Mouse (Mus musculus) forebrain, embryonic 11.5 days (tissue): ENCODE measurements around the gene Wee2. TPM values are rescaled to one million over a fixed set of nuclear protein-coding genes. Genes with fewer than 3 reads are reported as not detected.

Source experiments
- ATAC-seq: fragments of 200-750 bp; cut with Nextera tagmentation; replicated peaks from 2 replicates; pipeline ENCODE4 v1.8.0; 2017; ENCODE audit warnings: moderate TSS enrichment; ENCODE audit not compliant: low FRiP score
- DNase-seq: peaks from one replicate; pipeline ENCODE4 v3.0.0-alpha.2; 2017; ENCODE audit warnings: low spot score
- H3K27ac ChIP-seq: fragments of 300-500 bp; sonication (generic); 2 replicates; pipeline ENCODE4 v1.5.1; 2014; ENCODE audit warnings: low read depth, low read length
- H3K27me3 ChIP-seq: fragments of 300-500 bp; sonication (generic); 2 replicates; pipeline ENCODE4 v1.6.1; 2014; ENCODE audit warnings: mild to moderate bottlenecking, low read length, mixed read lengths; ENCODE audit not compliant: control insufficient read depth, insufficient read depth
- H3K36me3 ChIP-seq: fragments of 300-500 bp; sonication (generic); 2 replicates; pipeline ENCODE4 v1.6.1; 2014; ENCODE audit warnings: mild to moderate bottlenecking, low read length, moderate library complexity, mixed read lengths; ENCODE audit not compliant: control insufficient read depth, insufficient read depth
- H3K4me1 ChIP-seq: fragments of 300-500 bp; sonication (generic); replicated peaks from 2 replicates; pipeline ENCODE4 v1.6.1; 2014; ENCODE audit warnings: low read length, mixed read lengths; ENCODE audit not compliant: control insufficient read depth, insufficient read depth
- H3K4me2 ChIP-seq: fragments of 300-500 bp; sonication (generic); 2 replicates; pipeline ENCODE4 v1.6.1; 2014; ENCODE audit warnings: low read depth, mild to moderate bottlenecking, low read length, moderate library complexity, mixed read lengths; ENCODE audit not compliant: severe bottlenecking
- H3K4me3 ChIP-seq: fragments of 300-500 bp; sonication (generic); 2 replicates; pipeline ENCODE4 v1.5.1; 2014; ENCODE audit warnings: low read depth, low read length
- H3K9ac ChIP-seq: fragments of 300-500 bp; sonication (generic); 2 replicates; pipeline ENCODE4 v1.6.1; 2014; ENCODE audit warnings: low read length
- H3K9me3 ChIP-seq: fragments of 300-500 bp; sonication (generic); 2 replicates; pipeline ENCODE4 v1.6.1; 2016; ENCODE audit warnings: low read length, mixed read lengths; ENCODE audit not compliant: control insufficient read depth
- WGBS: fragments of 180-500 bp; shearing (Covaris S2); extraction: QIAGEN DNeasy Blood & Tissue Kit; methylation state at CpG from one replicate; pipeline ENCODE4 v1.1.7; 2014; 5-methylcytosine and 5-hydroxymethylcytosine counted together
- polyA plus RNA-seq: library from polyadenylated mRNA; unstranded; fragments of >200 nt; fragmentation: Nextera tagmentation; extraction: Ambion mirVana; gene quantifications from 2 replicates; pipeline ENCODE4 v1.2.1, GENCODE M21; 2014

Wee2 gene
- polyA plus RNA-seq, 1 experiment from 2014 or later: 0.15 TPM

DNA sequence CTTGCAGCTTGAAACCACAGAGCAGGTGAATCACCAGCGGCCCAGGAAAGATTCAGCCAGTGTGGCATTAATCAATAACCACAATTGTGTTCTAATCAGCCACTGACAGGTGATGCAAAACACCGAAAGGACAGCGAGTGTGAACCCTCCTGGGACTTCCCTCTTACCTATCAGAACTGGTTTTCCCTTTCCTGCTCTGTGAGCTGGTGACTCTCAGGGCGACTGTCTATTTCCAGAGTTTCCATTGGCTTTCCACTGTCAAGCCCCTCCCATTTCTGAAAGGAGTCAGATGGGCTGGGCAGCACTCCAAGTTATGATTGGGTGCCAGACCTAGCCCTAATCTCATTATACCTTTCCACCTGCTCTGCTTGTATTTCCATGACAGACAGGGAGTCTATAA, 7.5 kb upstream of the Wee2 start:
- Histone ChIP-seq H3K9ac (no peak overlapping the region), H3K9me3 (no peaks in the 10 kb centered on the region), H3K27ac (no peak overlapping the region), H3K36me3 (no peaks in the 10 kb centered on the region), H3K4me3 (no peak overlapping the region), H3K4me1 (peaks cover 5% of the 10 kb centered on the region), H3K27me3 (no peaks in the 10 kb centered on the region), H3K4me2 (no peak overlapping the region)
- DNase-seq: no peak
- 61% methylated on average over 4 of the region's 4 CpGs for WGBS
- ATAC-seq: no peak

DNA sequence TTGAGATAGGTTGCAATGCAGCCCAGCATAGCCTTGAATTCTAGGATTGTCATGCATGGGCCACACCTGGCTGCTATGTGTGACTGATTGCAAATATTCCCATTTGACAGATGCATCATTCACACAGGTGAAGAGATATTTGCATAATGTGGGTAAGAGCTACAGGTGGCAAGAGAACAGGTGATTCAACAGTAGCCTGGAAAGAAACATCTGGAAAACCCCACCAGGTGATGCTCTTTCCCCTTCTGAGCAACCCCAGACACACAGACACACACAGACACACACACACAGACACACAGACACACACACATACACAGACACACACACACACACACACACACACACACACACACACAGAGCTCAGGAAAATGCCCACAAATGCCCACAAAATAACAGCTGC, 7.1 kb upstream of the Wee2 start:
- Histone ChIP-seq H3K4me3 (no peak overlapping the region), H3K4me1 (peaks cover 5% of the 10 kb centered on the region), H3K4me2 (no peak overlapping the region), H3K9ac (no peak overlapping the region), H3K27ac (no peak overlapping the region), H3K36me3 (no peaks in the 10 kb centered on the region), H3K9me3 (no peaks in the 10 kb centered on the region), H3K27me3 (no peaks in the 10 kb centered on the region)
- no peak for ATAC-seq
- DNase-seq: no peak

DNA sequence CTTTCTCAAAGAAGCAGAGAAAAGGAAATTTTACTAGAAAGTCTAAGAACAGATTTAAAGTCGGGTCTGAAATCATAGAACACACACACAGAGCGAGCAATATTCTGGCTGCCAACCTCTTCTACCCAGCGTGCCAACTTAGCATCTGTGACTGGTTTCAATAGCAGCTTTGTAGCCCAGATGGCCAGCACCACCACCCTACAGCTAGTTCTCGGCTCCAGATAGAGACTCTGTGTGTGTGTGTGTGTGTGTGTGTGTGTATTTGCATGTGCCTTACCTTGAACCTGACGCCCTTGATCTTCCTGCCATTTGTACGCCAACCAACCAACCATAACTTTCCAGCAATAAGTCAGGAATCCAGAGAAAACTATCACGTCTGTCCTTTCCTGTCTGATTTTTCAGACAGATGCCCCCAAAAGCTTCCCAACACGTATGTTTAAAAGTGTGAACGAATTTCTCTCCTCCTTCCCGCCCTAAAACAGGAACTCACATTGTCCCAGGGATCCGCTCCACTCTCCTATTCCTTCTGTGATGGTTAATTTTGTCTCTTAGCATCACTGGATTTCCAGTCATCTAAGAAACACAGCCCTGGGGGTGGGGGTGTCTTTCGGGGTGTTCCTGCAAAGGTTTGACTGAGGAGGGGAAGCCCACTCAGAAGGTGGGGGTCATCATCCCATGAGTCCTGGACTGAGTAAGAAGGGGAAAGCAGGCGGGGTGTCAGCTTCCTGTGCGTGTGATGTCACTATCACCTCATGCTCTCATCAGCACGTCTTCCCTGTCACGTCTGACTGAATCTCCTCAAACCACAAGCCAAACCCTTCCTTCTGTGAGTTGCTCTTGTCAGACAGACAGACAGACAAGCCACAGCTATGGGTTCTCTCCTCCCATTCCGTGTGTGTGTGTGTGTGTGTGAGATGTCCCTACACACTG, 6.3 kb upstream of the Wee2 start:
- ATAC-seq: no peak
- H3K4me1 ChIP-seq: peaks cover 5% of the 10 kb centered on the region
- H3K4me2 ChIP-seq: no peak overlapping the region
- H3K36me3 ChIP-seq: no peaks in the 10 kb centered on the region
- no peak overlapping the region for H3K27ac ChIP-seq
- 91% methylated on average over 17 of the region's 17 CpGs for WGBS
- H3K4me3 ChIP-seq: no peak overlapping the region
- H3K9me3 ChIP-seq: no peaks in the 10 kb centered on the region
- no peak overlapping the region for H3K9ac ChIP-seq
- no peaks in the 10 kb centered on the region; the same call in 1 of the 2 replicates for H3K27me3 ChIP-seq
- no peak for DNase-seq

DNA sequence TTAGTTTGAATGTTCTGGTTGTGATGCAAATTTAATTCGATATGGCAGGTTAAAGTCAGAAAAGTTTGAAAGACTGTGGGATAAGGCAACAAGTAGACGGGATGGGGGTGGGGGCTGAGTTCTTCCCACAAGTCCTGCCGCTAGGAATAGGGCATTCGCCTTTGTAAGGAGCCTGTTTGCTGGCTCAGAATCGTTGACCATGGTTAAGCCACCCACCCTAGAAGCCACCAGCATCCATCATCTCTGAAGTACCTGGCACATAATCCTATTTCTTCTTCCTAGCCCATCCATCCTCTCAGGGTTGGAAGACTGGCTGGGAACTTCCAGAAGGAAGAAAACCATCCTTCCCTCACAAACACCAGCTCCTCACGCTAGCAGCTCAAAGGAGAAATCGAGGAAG, 4.2 kb upstream of the Wee2 start:
- peak overlapping the region; percentile 78 for H3K4me3 ChIP-seq
- ATAC-seq: no peak
- no peaks in the 10 kb centered on the region for H3K36me3 ChIP-seq
- H3K4me2 ChIP-seq: peak overlapping the region; percentile 87
- no peaks in the 10 kb centered on the region for H3K9me3 ChIP-seq
- H3K27me3 ChIP-seq: no peaks in the 10 kb centered on the region; the same call in 1 of the 2 replicates
- H3K9ac ChIP-seq: peak overlapping the region; percentile 84
- peaks cover 3% of the 10 kb centered on the region for H3K4me1 ChIP-seq
- WGBS: 8% methylated on average over 7 of the region's 7 CpGs
- no peak overlapping the region for H3K27ac ChIP-seq
- no peak for DNase-seq

DNA sequence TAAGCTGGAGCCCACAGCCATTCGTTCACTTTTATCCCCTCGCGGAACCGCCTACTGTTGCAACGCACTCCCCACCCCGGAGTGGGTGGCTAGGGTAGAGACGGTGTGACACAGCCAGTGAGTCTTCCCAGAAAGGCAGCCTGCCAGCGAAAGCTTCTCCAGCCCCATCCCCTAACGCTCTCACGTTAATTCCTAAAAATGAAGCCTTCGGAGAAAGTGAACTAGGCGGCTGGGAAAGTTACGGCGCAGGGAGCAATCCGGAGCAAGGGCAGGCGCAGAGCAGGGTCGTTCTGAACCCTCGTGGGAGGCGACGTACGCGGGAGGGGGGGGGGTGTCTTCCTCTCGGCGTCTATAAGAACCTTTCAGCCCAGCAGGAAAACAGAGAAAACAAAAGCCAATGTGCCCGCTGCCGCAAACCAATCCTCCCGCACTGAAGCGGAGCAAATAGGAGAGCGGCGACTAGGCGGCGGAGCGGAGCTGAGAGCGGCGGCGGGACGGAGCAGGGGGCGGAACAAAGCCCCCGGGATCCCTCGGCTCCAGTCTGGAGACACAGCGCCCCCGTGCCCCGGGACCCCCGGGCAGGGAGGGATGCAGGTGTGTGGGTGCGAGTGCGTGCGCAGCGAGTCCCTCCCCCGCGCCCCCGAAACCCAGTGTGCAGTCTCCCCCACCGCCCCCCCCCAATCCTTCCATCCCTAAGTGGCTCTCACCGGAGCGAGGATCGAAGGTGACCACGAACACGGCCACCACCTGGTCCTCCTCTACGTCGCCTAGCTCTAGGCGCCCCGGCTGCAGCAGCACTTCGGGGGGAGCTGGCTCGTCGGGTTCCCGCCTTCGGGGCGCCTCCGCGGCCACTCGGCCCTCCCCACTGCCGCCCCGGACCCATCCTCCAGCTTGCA, 3.5 kb upstream of the Wee2 start:
- peak; percentile 79 for ATAC-seq
- Histone ChIP-seq H3K27ac (peak overlapping the region; percentile 66), H3K9ac (peak overlapping the region; percentile 84), H3K36me3 (no peaks in the 10 kb centered on the region), H3K4me2 (peak overlapping the region; percentile 87), H3K9me3 (no peaks in the 10 kb centered on the region), H3K4me3 (peak overlapping the region; percentile 78), H3K27me3 (no peaks in the 10 kb centered on the region; the same call in 1 of the 2 replicates), H3K4me1 (no peaks in the 10 kb centered on the region; the same call in 1 of the 2 replicates)
- under 1% methylated on average over 67 of the region's 72 CpGs for WGBS
- DNase-seq: peak; percentile 84

DNA sequence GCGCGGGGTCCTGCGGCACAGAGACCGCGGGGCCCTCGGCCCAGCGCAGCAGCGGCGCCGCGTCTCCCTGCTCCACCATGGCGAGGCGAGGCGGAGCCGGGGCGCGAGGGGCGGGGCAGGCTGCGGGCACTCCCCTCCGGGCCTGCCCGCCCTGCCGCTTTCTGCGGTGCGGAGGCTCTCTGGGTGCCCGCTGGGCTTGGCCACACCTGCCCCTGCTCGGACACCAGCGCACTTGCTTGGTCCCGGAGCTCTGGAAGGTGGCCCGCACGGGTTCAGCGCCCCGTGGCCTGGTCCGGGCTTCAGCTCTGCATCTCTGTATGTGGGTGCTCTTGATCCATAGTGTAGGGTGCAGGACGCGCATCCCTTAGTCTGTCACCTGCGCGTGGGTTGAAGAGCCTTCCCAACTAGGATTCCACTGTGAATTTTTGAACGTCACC, 2.8 kb upstream of the Wee2 start, which contains the start of gene E330009J07Rik:
TSS of gene E330009J07Rik (minus strand) at position 89 of the 437 bp plus-strand sequence.
- ATAC-seq: peak; percentile 92
- H3K36me3 ChIP-seq: no peaks in the 10 kb centered on the region
- peak within 1 kb of the TSS; percentile 66 for H3K27ac ChIP-seq
- peak within 1 kb of the TSS; percentile 84 for H3K9ac ChIP-seq
- H3K27me3 ChIP-seq: no peaks in the 10 kb centered on the region; the same call in 1 of the 2 replicates
- DNase-seq: peak; percentile 90
- peak within 1 kb of the TSS; percentile 78 for H3K4me3 ChIP-seq
- H3K4me2 ChIP-seq: peak within 1 kb of the TSS; percentile 87
- under 1% methylated on average over 36 of the region's 38 CpGs for WGBS
- H3K9me3 ChIP-seq: no peaks in the 10 kb centered on the region
- H3K4me1 ChIP-seq: no peaks in the 10 kb centered on the region; the same call in 1 of the 2 replicates

DNA sequence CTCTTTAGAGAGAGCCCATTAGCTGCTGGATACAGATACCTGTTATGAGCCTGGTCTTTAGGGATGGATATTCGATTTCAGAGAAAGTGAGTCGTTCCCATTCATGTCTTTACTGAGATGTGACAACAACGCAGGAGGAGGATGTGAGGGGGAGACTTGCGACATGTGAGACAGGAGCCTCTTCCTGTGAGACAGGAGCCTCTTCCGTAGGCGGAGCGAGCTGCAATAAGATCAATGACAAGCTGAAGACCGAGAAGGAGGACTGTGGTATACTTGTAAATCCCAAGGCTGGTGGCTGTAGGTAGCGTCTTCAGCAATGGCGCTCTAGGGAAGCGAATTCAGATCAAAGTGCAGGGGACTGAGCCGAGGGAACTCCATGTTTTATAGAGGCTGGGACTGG, 843 bp downstream of the Wee2 start:
- H3K4me3 ChIP-seq: no peak overlapping the region
- DNase-seq: no peak
- no peaks in the 10 kb centered on the region for H3K9me3 ChIP-seq
- 57% methylated on average over 12 of the region's 12 CpGs for WGBS
- no peak overlapping the region for H3K27ac ChIP-seq
- no peaks in the 10 kb centered on the region for H3K36me3 ChIP-seq
- no peak for ATAC-seq
- no peak overlapping the region for H3K4me2 ChIP-seq
- no peaks in the 10 kb centered on the region; the same call in 1 of the 2 replicates for H3K4me1 ChIP-seq
- no peaks in the 10 kb centered on the region; the same call in 1 of the 2 replicates for H3K27me3 ChIP-seq
- H3K9ac ChIP-seq: no peak overlapping the region

DNA sequence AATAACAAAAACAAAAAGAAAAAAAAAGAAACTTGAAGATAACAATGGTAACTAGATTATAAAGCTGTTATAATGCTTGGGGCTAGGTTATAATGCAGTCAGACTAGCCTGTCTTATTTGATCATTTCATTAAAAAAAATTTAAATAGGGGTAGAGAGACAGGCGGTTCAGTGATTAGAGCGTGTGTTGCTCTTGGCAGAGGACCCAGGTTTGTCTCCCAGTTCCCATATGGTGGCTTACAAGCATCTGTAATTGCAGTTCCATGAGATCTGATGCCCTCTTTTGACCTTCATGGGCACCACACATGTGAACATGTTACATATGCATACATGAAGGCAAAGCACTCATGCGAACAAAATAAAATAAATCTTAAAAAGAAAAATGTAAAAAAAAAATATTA, 2.4 kb downstream of the Wee2 start:
- 78% methylated on average over 3 of the region's 3 CpGs for WGBS
- no peak for ATAC-seq
- H3K27ac ChIP-seq: no peak overlapping the region
- H3K36me3 ChIP-seq: no peaks in the 10 kb centered on the region
- H3K4me2 ChIP-seq: no peak overlapping the region
- H3K4me3 ChIP-seq: no peak overlapping the region
- no peak for DNase-seq
- no peaks in the 10 kb centered on the region; the same call in 1 of the 2 replicates for H3K27me3 ChIP-seq
- H3K4me1 ChIP-seq: no peaks in the 10 kb centered on the region
- no peak overlapping the region for H3K9ac ChIP-seq
- H3K9me3 ChIP-seq: no peaks in the 10 kb centered on the region
